9 mouse cellular contexts compared by ENCODE assay signal in genomic region chr4:109550338-109551150, GRCm38 (mm10). TPM values are rescaled to one million over a fixed set of nuclear protein-coding genes. Genes with fewer than 3 reads are reported as not detected.
DNase-seq lines count a peak whose midpoint lies in the region; ATAC-seq and TF ChIP-seq lines count a peak whose summit lies in the region.
"Had no signal": no experiment of that assay in that cellular context is flagged by ENCODE, and none has a peak within 500 bp of the region (broad histone marks: within the 10 kb centered on the region; RNA-seq: fewer than 3 reads in every experiment).

No protein-coding gene starts in this region.

- H3K36me3 ChIP-seq in liver, postnatal 0 days (replicated peaks; ENCODE audit: insufficient read depth, low read length) = no peaks in the 10 kb centered on the region

- whole genome bisulfite sequencing in liver, postnatal 0 days (ENCODE audit: insufficient replicate concordance) = 11% methylated on average over 11 of the region's 11 CpGs

- ATAC-seq in common myeloid progenitor, adult 5-6 weeks (replicated peaks; ENCODE audit: low read depth, poor library complexity, severe bottlenecking) = peak; percentile 60
- no peak for ATAC-seq in liver, postnatal 0 days

- no peaks in the 10 kb centered on the region for H3K27me3 ChIP-seq in liver, postnatal 0 days (ENCODE audit: insufficient read depth, low read length)

- TF ChIP-seq CTCF in liver, postnatal 0 days (IDR thresholded peaks at IDR 0.05; ENCODE audit: low read depth) = no peak

- no peaks in the 10 kb centered on the region for H3K4me1 ChIP-seq in liver, postnatal 0 days (ENCODE audit: insufficient read depth)

- H3K9me3 ChIP-seq in liver, postnatal 0 days (ENCODE audit: low read length) = no peaks in the 10 kb centered on the region

- TF ChIP-seq EP300 in liver, postnatal 0 days (IDR thresholded peaks at IDR 0.05; ENCODE audit: low read depth) = no peak

- H3K9ac ChIP-seq in liver, postnatal 0 days (replicated peaks) = 0 out of 2 replicates have a peak overlapping the region, but pooled peaks have one; percentile 21

- DNase-seq in heart, adult 18-20 months = peak; percentile 21 to 36
- DNase-seq in heart, postnatal 4 days = no peak
- DNase-seq in kidney, adult 18-20 months = peak; percentile 48
- DNase-seq in liver, postnatal 0 days = no peak
- DNase-seq in thymus, postnatal 25 days = no peak
- DNase-seq in retina, postnatal 1 day = no peak
- no peak for DNase-seq in ovary, postnatal 10 days (ENCODE audit: low spot score)

- peak overlapping the region; percentile 58 for H3K4me2 ChIP-seq in liver, postnatal 0 days (ENCODE audit: low read depth, low read length)

- H3K4me3 ChIP-seq in liver, postnatal 0 days (ENCODE audit: low read depth, low read length) = no peak overlapping the region; the same call in 1 of the 2 replicates

- H3K27ac ChIP-seq in liver, postnatal 0 days (ENCODE audit: low read depth) = no peak overlapping the region

RNA-seq across cellular contexts. Expression of gene 4930522H14Rik, which starts 19.4 kb away (rescaled TPM):
- total RNA-seq in heart, adult 18-20 months (2021) = not detected
- total RNA-seq in heart, postnatal 4 days (2021) = not detected
- total RNA-seq in common myeloid progenitor, adult 5-6 weeks (2017) = not detected in 2 replicates
- polyA plus RNA-seq in liver, postnatal 0 days (2015; fragmentation: Nextera tagmentation; extraction: Ambion mirVana) = not detected in 2 replicates
- total RNA-seq: neutrophil, adult 5-6 weeks had no signal

Comparison
In these comparisons a context has a peak if more than half of its experiments do, and no peak if none do; other contexts are left out.
1. DNase-seq: peak in heart, adult 18-20 months (2 of 2) and kidney, adult 18-20 months (single experiment); none in heart, postnatal 4 days (single experiment), liver, postnatal 0 days (single experiment), thymus, postnatal 25 days (single experiment), retina, postnatal 1 day (single experiment) and ovary, postnatal 10 days (single experiment).